In genomic region chr7:105639756-105640155, GRCm38 (mm10) we compare ENCODE assay signal across 7 mouse cellular contexts. TPM values are rescaled to one million over a fixed set of nuclear protein-coding genes. Genes with fewer than 3 reads are reported as not detected.
DNase-seq lines count a peak whose midpoint lies in the region; ATAC-seq and TF ChIP-seq lines count a peak whose summit lies in the region.

Gene Timm10b (plus strand): TSS chr7:105640056.

- TF ChIP-seq POLR2A in thymus, adult 2 months (IDR thresholded peaks at IDR 0.05; ENCODE audit: control insufficient read depth, extremely low read depth, insufficient read depth, low read length, poor library complexity), result no peak
- TF ChIP-seq POLR2A in olfactory bulb, adult 2 months (IDR thresholded peaks at IDR 0.05; ENCODE audit: insufficient read depth, low read depth, low read length), result no peak

- WGBS in thymus, adult 2 months, result 2% methylated on average over 2 of the region's 2 CpGs
- 0% methylated on average over 2 of the region's 2 CpGs for WGBS in embryonic facial prominence, embryonic 15.5 days
- WGBS in limb, embryonic 12.5 days, result 7% methylated on average over 2 of the region's 2 CpGs
- WGBS in olfactory bulb, adult 2 months, result 1% methylated on average over 2 of the region's 2 CpGs

- H3K4me3 ChIP-seq in thymus, adult 2 months (ENCODE audit: control insufficient read depth, insufficient read depth, low read length), result peak within 1 kb of the TSS; percentile 90
- H3K4me3 ChIP-seq in embryonic facial prominence, embryonic 15.5 days (replicated peaks), result peak within 1 kb of the TSS; percentile 85
- peak within 1 kb of the TSS; percentile 73 for H3K4me3 ChIP-seq in limb, embryonic 12.5 days (replicated peaks)
- peak within 1 kb of the TSS; percentile 85 for H3K4me3 ChIP-seq in olfactory bulb, adult 2 months (ENCODE audit: insufficient read depth, low read depth, low read length)

- H3K4me2 ChIP-seq in embryonic facial prominence, embryonic 15.5 days (replicated peaks), result peak within 1 kb of the TSS; percentile 86
- H3K4me2 ChIP-seq in limb, embryonic 12.5 days, result peak within 1 kb of the TSS; percentile 94

- H3K27ac ChIP-seq in thymus, adult 2 months (ENCODE audit: control insufficient read depth, insufficient read depth, low read length), result peak within 1 kb of the TSS; percentile 80
- peak within 1 kb of the TSS; percentile 95 for H3K27ac ChIP-seq in embryonic facial prominence, embryonic 15.5 days (replicated peaks)
- peak within 1 kb of the TSS; percentile 83 for H3K27ac ChIP-seq in limb, embryonic 12.5 days
- H3K27ac ChIP-seq in olfactory bulb, adult 2 months (ENCODE audit: insufficient read depth, low read depth, low read length), result peak within 1 kb of the TSS; percentile 84

- no peak for DNase-seq in thymus, adult 2 months
- DNase-seq in thymus, postnatal 14 days, result no peak
- DNase-seq in heart, postnatal 14 days, result no peak
- no peak for DNase-seq in cerebellum, postnatal 14 days

- no peak for ATAC-seq in embryonic facial prominence, embryonic 15.5 days (ENCODE audit: insufficient number of reproducible peaks, low FRiP score, low TSS enrichment, low read depth)
- no peak for ATAC-seq in limb, embryonic 12.5 days (ENCODE audit: insufficient number of reproducible peaks, insufficient read depth, low FRiP score, low TSS enrichment, low read depth)

- no peak for TF ChIP-seq CTCF in thymus, adult 2 months (IDR thresholded peaks at IDR 0.05; ENCODE audit: borderline replicate concordance, control insufficient read depth, extremely low read depth, insufficient read depth, low read length, poor library complexity)
- no peak for TF ChIP-seq CTCF in olfactory bulb, adult 2 months (IDR thresholded peaks at IDR 0.05; ENCODE audit: insufficient read depth, low read depth, low read length)

- H3K9ac ChIP-seq in embryonic facial prominence, embryonic 15.5 days, result peak within 1 kb of the TSS; percentile 92
- peak within 1 kb of the TSS; percentile 81 for H3K9ac ChIP-seq in limb, embryonic 12.5 days (replicated peaks)

- H3K4me1 ChIP-seq in thymus, adult 2 months (replicated peaks; ENCODE audit: control insufficient read depth, insufficient read depth, low read length), result peaks cover 11% of the 10 kb centered on the region
- H3K4me1 ChIP-seq in embryonic facial prominence, embryonic 15.5 days, result peaks cover 32% of the 10 kb centered on the region
- peaks cover 23% of the 10 kb centered on the region for H3K4me1 ChIP-seq in limb, embryonic 12.5 days (replicated peaks)
- H3K4me1 ChIP-seq in olfactory bulb, adult 2 months (ENCODE audit: control insufficient read depth, insufficient read depth, low read length), result peaks cover 11% of the 10 kb centered on the region

- no peaks in the 10 kb centered on the region for H3K9me3 ChIP-seq in embryonic facial prominence, embryonic 15.5 days (replicated peaks)
- H3K9me3 ChIP-seq in limb, embryonic 12.5 days, result no peaks in the 10 kb centered on the region

- peaks cover 4% of the 10 kb centered on the region; the same call in 1 of the 2 replicates for H3K36me3 ChIP-seq in thymus, adult 2 months (ENCODE audit: control insufficient read depth, insufficient read depth, low read length)
- H3K36me3 ChIP-seq in embryonic facial prominence, embryonic 15.5 days, result peaks cover 46% of the 10 kb centered on the region
- H3K36me3 ChIP-seq in limb, embryonic 12.5 days, result peaks cover 41% of the 10 kb centered on the region

- intact Hi-C loops in heart, postnatal 14 days (cut with DNase I), result loop anchor here (5.0 kb wide), 2 partner anchors 98 to 152 kb away; partner anchors contain the start of genes Ilk and Rrp8

- no peaks in the 10 kb centered on the region for H3K27me3 ChIP-seq in thymus, adult 2 months (ENCODE audit: control insufficient read depth, insufficient read depth, low read length)
- H3K27me3 ChIP-seq in embryonic facial prominence, embryonic 15.5 days, result no peaks in the 10 kb centered on the region
- H3K27me3 ChIP-seq in limb, embryonic 12.5 days, result no peaks in the 10 kb centered on the region

RNA-seq across cellular contexts. Expression of gene Timm10b, which starts in this region (rescaled TPM):
- 151 and 194 TPM in 2 replicates for polyA plus RNA-seq in thymus, adult 2 months (2012; rRNA removed)
- 204 and 209 TPM in 2 replicates for polyA plus RNA-seq in embryonic facial prominence, embryonic 15.5 days (2015; fragmentation: Nextera tagmentation; extraction: Ambion mirVana)
- total RNA-seq in heart, postnatal 14 days (2021), result 10 to 100 TPM; 83.7 to 94.3 TPM
- 167 and 168 TPM in 2 replicates for polyA plus RNA-seq in limb, embryonic 12.5 days (2016; fragmentation: Nextera tagmentation; extraction: Ambion mirVana)
- polyA plus RNA-seq in olfactory bulb, adult 2 months (2012; ENCODE audit: insufficient read depth, insufficient read length, low replicate concordance, missing spikeins), result not detected in 2 replicates

Comparison
In these comparisons a context has a peak if more than half of its experiments do, and no peak if none do; other contexts are left out.
1. RNA of gene Timm10b (polyA plus RNA-seq): 204 to 209 TPM in embryonic facial prominence, embryonic 15.5 days, 151 to 194 TPM in thymus, adult 2 months and 167 to 168 TPM in limb, embryonic 12.5 days; not detected in olfactory bulb, adult 2 months; every median in the first group is over 100 times any median in the second.
2. Peak in every context shown above with its lines, with median percentiles within 50 percentile points of each other: H3K27ac ChIP-seq and H3K4me3 ChIP-seq.